Mouse (Mus musculus) bone marrow, adult 2 months (tissue): ENCODE results near the gene Car14. TPM values are rescaled to one million over a fixed set of nuclear protein-coding genes. Genes with fewer than 3 reads are reported as not detected.
"Not testable (repeated sequence)": the region's sequence is repeated elsewhere in the genome, so short reads cannot be mapped to it uniquely, and the experiment has no call there.

Experiments used
- H3K27ac ChIP-seq: fragments of 200-500 bp; 2 replicates; pipeline ENCODE4 v1.5.1; 2012; ENCODE audit warnings: low read depth, mild to moderate bottlenecking, control low read depth, inconsistent platforms, low read length; ENCODE audit not compliant: control insufficient read depth, poor library complexity, insufficient read depth
- H3K4me1 ChIP-seq: fragments of 200-500 bp; 2 replicates; pipeline ENCODE4 v1.6.1; 2011; ENCODE audit warnings: low read length; ENCODE audit not compliant: control insufficient read depth, insufficient read depth
- H3K4me3 ChIP-seq: fragments of 200-500 bp; replicated peaks from 2 replicates; pipeline ENCODE3; 2011; ENCODE audit warnings: mild to moderate bottlenecking, low read depth, low read length, control low read depth; ENCODE audit not compliant: control insufficient read depth
- CTCF ChIP-seq: fragments of 200-500 bp; IDR thresholded peaks from 2 replicates; pipeline ENCODE4 v1.5.1; 2011; ENCODE audit warnings: low read length, control low read depth; ENCODE audit not compliant: control insufficient read depth, insufficient read depth
- POLR2A ChIP-seq: fragments of 200-500 bp; IDR thresholded peaks from 2 replicates; pipeline ENCODE4 v1.6.1; 2011; ENCODE audit warnings: low read depth, mild to moderate bottlenecking, control low read depth, low read length, borderline replicate concordance; ENCODE audit not compliant: control insufficient read depth
- WGBS: fragments of 180-500 bp; shearing (Covaris S2); methylation state at CpG from one replicate; pipeline ENCODE4 v1.1.7; 2018; 5-methylcytosine and 5-hydroxymethylcytosine counted together
- polyA plus RNA-seq: library from polyadenylated mRNA; stranded (reverse); fragments of >200 nt; gene quantifications from 2 replicates; pipeline ENCODE4 v1.2.4, GENCODE M21; 2011; ENCODE audit warnings: low replicate concordance; ENCODE audit not compliant: missing spikeins, insufficient read depth, insufficient read length

The Car14 gene
- not detected in 2 replicates for polyA plus RNA-seq

DNA sequence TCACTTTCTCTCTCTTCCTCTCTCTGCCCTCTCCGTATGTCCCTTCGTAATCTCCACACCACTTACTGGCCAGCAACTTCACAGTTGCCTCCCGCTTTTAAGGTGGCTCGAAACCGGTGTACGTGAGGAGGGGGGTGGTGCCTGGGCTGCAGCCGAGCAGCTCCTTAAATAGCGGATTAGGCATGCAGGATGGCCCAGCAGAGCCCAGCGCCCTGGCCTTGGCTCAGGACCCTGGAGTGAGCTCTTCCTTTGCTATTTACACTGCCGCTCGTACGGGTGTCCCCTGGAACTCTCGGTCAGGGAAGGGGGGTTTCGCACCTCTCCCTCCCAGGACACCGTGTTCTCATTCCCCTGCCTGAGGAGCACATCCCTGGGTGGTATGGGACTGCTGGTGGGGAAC, at the start of gene Car14:
Car14 (minus strand) TSS at position 124 of the 400 bp plus-strand sequence.
- Histone ChIP-seq H3K27ac (no peak within 1 kb of the TSS), H3K4me1 (no peaks in the 10 kb centered on the region), H3K4me3 (no peak within 1 kb of the TSS)
- TF ChIP-seq CTCF: no peak
- no peak for TF ChIP-seq POLR2A
- under 1% methylated on average over 15 of the region's 15 CpGs for WGBS

DNA sequence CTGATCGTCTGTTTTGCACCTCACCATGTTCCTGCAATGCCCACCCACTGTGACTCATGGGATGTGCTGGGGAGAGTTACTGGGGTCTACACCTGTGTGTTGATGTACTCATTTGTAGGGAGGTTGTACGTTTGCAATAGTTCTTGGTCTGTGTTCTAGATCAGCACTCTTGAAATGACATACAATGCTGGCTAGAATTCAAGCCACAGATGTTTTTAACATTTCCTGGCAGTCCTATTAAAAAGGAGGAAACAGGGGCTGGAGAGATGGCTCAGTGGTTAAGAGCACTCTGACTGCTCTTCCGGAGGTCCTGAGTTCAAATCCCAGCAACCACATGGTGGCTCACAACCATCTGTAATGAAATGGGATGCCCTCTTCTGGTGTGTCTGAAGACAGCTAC, 49.0 kb upstream of the Car14 start:
- WGBS: 43% methylated on average over 3 of the region's 3 CpGs
- TF ChIP-seq POLR2A (no peak), CTCF (no peak)
- Histone ChIP-seq H3K4me1 (no peaks in the 10 kb centered on the region; the same call in 1 of the 2 replicates), H3K27ac (no peak overlapping the region), H3K4me3 (no peak overlapping the region)

DNA sequence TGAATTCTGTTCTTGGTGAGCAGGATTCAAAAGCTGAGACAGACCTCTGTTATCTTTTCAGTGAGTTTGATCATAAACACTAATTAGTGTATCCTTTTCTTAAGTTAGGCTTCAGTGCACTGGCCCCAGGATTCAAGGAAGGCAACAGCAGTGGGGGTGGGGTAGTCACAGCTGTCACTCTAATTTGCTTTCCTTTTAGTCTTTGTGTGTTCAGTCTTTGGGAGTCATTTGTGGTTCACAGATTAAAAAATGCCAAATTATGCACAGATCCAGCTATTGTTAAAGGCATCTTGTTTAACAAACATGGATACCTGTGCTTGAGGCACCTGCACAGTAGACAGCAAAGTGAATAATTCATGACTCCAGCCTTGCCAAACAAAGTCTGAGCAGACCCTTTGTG, 48.5 kb upstream of the Car14 start:
- H3K4me1 ChIP-seq: no peaks in the 10 kb centered on the region; the same call in 1 of the 2 replicates
- no peak overlapping the region for H3K4me3 ChIP-seq
- TF ChIP-seq POLR2A (no peak), CTCF (no peak)
- H3K27ac ChIP-seq: no peak overlapping the region

DNA sequence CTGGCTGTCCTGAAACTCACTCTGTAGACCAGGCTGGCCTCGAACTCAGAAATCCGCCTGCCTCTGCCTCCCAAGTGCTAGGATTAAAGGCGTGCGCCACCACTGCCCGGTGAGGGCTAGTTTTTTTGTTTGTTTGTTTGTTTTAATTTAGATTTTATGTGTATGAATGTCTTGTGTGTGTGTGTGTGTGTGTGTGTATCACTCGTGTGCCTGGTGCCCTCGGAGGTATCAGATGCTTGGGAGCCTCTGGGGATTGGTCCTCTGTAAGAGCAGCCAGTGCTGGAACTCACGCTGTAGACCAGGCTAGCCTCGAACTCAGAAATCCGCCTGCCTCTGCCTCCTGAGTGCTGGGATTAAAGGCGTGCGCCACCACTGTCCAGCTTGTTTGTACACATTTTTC, 47.1 kb upstream of the Car14 start:
- 54% methylated on average over 12 of the region's 12 CpGs for WGBS
- not testable (repeated sequence) for H3K4me1 ChIP-seq
- peak overlapping the region; percentile 97 for H3K27ac ChIP-seq
- peak overlapping the region; percentile 93 for H3K4me3 ChIP-seq

DNA sequence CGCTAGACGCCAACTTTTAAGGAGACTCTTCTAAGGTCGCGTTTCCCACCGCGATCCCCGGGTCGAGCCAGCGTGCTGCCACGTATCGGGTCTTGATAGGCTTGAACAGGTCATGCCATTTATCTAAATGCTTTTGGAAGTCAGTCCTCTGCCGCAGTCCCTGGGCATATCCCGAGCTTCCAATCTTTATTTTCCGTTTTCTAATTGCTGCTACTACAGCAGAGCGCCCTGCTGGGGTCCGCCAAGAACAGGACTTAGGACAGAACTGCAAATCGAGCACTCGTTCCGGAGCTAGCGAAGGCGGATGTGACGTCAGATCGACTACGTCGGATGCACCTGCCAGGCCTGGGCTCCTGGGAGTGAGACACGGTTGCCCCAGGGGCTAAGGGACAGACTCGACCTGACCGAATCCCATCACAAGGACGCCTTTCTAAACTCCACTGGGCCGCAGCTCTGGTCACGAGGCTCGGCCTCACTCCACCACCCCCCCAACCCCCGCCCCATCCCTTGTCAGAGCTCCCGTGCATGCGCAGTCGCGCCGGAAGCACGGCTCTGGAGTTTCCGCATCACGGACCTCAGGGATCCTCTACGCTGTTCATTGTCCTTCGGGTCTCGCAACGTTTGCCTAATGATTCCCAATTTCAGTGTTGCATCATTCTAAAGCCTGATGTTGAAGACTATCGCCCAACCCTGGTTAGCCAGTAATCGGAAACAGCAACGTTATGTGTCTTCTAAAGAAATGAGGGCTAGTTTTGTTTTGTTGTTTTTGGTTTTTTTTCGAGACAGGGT, 46.5 kb upstream of the Car14 start:
- under 1% methylated on average over 49 of the region's 49 CpGs for WGBS
- H3K4me1 ChIP-seq: no peaks in the 10 kb centered on the region; the same call in 1 of the 2 replicates
- TF ChIP-seq CTCF (no peak), POLR2A (peak; percentile 78)
- H3K27ac ChIP-seq: peak overlapping the region; percentile 97
- peak overlapping the region; percentile 93 for H3K4me3 ChIP-seq

DNA sequence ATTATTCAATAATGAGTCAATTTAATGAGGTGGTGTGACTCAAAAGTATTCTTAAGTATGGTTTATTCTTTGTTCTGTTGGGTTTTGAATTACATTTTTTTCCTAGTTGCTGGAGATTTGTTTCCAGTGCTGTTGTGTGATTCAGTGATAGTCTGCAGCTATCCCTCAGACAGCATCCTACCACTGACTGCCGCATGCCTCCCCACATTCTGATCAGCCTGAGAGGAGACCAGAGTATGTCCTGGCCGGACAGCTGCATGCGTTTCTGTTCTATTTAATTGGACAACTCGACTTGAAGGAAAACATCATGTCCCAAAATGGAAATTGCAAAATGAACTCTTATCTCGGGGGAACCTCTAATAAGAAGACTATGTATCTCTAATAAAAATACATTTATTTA, 43.8 kb upstream of the Car14 start:
- H3K4me1 ChIP-seq: no peaks in the 10 kb centered on the region
- H3K4me3 ChIP-seq: no peak overlapping the region
- TF ChIP-seq CTCF (no peak), POLR2A (no peak)
- 88% methylated on average over 5 of the region's 5 CpGs for WGBS
- no peak overlapping the region for H3K27ac ChIP-seq

DNA sequence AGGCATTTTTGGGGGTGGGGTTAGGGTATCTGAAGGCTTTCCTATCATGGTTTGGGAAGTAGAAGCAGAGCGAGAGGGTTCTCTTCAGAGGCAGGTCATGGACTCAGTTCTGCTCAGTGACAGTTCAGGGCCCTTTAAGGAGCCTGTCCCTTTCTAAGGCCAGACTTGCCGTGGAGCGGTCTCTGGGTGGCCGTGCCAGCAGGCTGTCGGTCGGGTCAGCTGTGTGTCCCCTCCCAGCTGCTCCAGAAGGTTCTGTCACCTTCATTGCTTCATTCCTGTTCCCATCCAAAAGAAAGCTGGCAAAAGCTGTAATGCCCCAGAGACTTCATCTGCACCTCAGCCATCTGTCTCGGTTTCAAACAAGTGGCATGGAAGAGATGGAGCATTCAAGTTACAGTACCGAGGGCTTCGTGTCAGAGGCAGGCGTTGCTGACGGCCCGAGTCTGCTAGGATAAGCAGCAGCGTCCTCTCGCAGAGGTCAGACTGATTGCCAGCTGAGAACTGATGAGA, 41.3 kb upstream of the Car14 start:
- no peak overlapping the region for H3K4me3 ChIP-seq
- H3K27ac ChIP-seq: no peak overlapping the region
- TF ChIP-seq CTCF (no peak), POLR2A (no peak)
- H3K4me1 ChIP-seq: no peaks in the 10 kb centered on the region
- 92% methylated on average over 14 of the region's 14 CpGs for WGBS

DNA sequence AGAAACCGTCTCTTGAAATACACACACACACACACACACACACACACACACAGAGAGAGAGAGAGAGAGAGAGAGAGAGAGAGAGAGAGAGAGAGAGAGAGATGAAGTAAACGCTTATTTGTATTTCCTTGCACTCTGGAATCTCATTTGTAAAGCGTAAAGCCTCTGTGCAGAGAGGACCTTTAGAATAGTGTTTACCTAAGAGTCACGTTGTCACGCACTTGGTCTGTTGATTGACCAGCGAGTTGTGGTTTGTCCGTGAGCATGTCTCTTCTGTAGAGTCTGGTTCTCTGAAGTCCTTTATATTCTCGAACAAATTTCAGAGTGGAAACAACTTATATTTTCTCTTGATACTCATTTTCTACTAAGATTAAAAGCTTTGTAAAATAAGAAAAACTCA, 40.3 kb upstream of the Car14 start:
- no peak overlapping the region for H3K4me3 ChIP-seq
- H3K27ac ChIP-seq: no peak overlapping the region
- H3K4me1 ChIP-seq: no peaks in the 10 kb centered on the region
- WGBS: 91% methylated on average over 8 of the region's 8 CpGs
- TF ChIP-seq POLR2A (no peak), CTCF (no peak)
